Mouse (Mus musculus) cortical plate, adult 2 months (tissue): ENCODE measurements around the gene Atg9b. TPM values are rescaled to one million over a fixed set of nuclear protein-coding genes. Genes with fewer than 3 reads are reported as not detected.

Experiments used
- H3K27ac ChIP-seq: fragments of 200-500 bp; 2 replicates; pipeline ENCODE4 v1.5.1; 2012; ENCODE audit warnings: low read length, control low read depth, inconsistent platforms; ENCODE audit not compliant: insufficient read depth
- H3K4me1 ChIP-seq: fragments of 200-500 bp; 2 replicates; pipeline ENCODE4 v1.6.1; 2011; ENCODE audit warnings: low read length; ENCODE audit not compliant: control insufficient read depth, insufficient read depth
- H3K4me3 ChIP-seq: fragments of 200-500 bp; 2 replicates; pipeline ENCODE4 v1.5.1; 2011; ENCODE audit warnings: mild to moderate bottlenecking, low read length, control low read depth; ENCODE audit not compliant: insufficient read depth
- CTCF ChIP-seq: fragments of 200-500 bp; IDR thresholded peaks from 2 replicates; pipeline ENCODE4 v1.5.1; 2011; ENCODE audit warnings: mild to moderate bottlenecking, control low read depth, low read length; ENCODE audit not compliant: insufficient read depth; ENCODE audit errors: extremely low read depth
- POLR2A ChIP-seq: fragments of 200-500 bp; IDR thresholded peaks from 2 replicates; pipeline ENCODE4 v1.6.1; 2011; ENCODE audit warnings: mild to moderate bottlenecking, low read length, control low read depth; ENCODE audit not compliant: insufficient read depth; ENCODE audit errors: extremely low read depth
- polyA plus RNA-seq: library from polyadenylated mRNA; depleted of rRNA; stranded (reverse); fragments of >200 nt; gene quantifications from 2 replicates; pipeline ENCODE4 v1.2.3, GENCODE M21; 2012

Gene Atg9b
- polyA plus RNA-seq, 1 experiment = 4.1 TPM

DNA sequence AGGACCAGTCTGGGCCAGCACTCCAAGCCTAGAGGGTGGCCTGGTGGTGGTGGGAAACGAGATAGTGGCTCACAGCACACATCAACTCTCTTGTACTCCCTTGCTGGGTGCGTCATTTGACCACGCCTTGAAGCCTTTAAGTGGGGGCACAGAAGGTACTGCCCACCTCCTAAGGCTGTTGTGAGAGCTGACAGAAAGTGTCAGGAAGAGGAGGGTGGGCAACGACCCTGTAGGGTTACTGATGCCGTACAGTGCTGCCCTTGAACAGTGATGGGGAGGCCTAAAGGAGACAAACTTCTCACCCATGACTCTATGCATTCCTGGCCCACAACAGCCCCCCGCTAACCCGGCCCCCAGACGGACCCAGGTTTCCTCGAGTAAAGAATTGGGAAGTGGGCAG, 25.5 kb downstream of the Atg9b start:
- no peaks in the 10 kb centered on the region for H3K4me1 ChIP-seq

GRCm38 (mm10) chr5:24365528-24365927, 26.4 kb downstream of the Atg9b start:
- Histone ChIP-seq H3K4me3 (peak overlapping the region; percentile 8; the same call in 1 of the 2 replicates), H3K4me1 (no peaks in the 10 kb centered on the region), H3K27ac (no peak overlapping the region)
- TF ChIP-seq CTCF (no peak), POLR2A (no peak)

More for the DNA sequence above, 25.5 kb downstream of the Atg9b start:
- TF ChIP-seq CTCF (no peak), POLR2A (no peak)
- no peak overlapping the region for H3K27ac ChIP-seq
- H3K4me3 ChIP-seq = no peak overlapping the region

DNA sequence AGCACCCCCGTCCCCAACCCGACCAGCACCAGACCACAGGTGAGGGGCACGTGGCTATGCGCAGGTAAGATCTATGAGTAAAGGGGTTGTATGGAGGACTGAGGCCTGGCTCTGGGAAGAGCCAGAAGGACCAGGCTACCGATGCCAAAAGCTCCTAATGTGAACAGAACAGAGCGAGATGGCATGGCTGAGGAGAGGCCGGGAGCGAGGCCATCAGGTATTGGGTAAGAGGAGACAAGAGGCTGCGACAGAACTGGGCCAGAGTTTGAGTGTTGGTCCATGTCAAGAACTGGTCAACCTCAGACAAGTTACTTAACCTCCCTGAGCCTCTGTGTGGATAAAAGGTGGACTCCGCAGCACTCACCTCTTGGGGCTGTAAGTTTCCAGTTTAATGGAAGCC, 27.0 kb downstream of the Atg9b start:
- Histone ChIP-seq H3K4me3 (peak overlapping the region; percentile 8; the same call in 1 of the 2 replicates), H3K4me1 (no peaks in the 10 kb centered on the region), H3K27ac (peak overlapping the region; percentile 59; the same call in 1 of the 2 replicates)
- TF ChIP-seq CTCF (no peak), POLR2A (no peak)

GRCm38 (mm10) chr5:24364508-24364907, 27.4 kb downstream of the Atg9b start, which contains the start of gene Nos3:
Gene Nos3 (plus strand): TSS chr5:24364810.
- Histone ChIP-seq H3K4me1 (no peaks in the 10 kb centered on the region), H3K4me3 (peak within 1 kb of the TSS; percentile 8; the same call in 1 of the 2 replicates)

GRCm38 (mm10) chr5:24364061-24364460, 27.9 kb downstream of the Atg9b start:
- TF ChIP-seq POLR2A = no peak
- TF ChIP-seq CTCF = no peak
- H3K4me3 ChIP-seq = no peak overlapping the region
- no peaks in the 10 kb centered on the region for H3K4me1 ChIP-seq
- 0 out of 2 replicates have a peak overlapping the region, but pooled peaks have one; percentile 12 for H3K27ac ChIP-seq

More at GRCm38 (mm10) chr5:24364508-24364907, 27.4 kb downstream of the Atg9b start, which contains the start of gene Nos3:
- H3K27ac ChIP-seq = peak within 1 kb of the TSS; percentile 59; the same call in 1 of the 2 replicates
- TF ChIP-seq POLR2A (no peak), CTCF (no peak)

- TF ChIP-seq POLR2A (no peak), CTCF (no peak)
- Histone ChIP-seq H3K4me1 (no peaks in the 10 kb centered on the region), H3K27ac (no peak overlapping the region), H3K4me3 (no peak overlapping the region)
Observed at GRCm38 (mm10) chr5:24363467-24363866, 28.5 kb downstream of the Atg9b start.

- Histone ChIP-seq H3K4me1 (no peaks in the 10 kb centered on the region), H3K4me3 (no peak overlapping the region), H3K27ac (no peak overlapping the region)
- TF ChIP-seq CTCF (peak; percentile 94), POLR2A (no peak)
Observed at GRCm38 (mm10) chr5:24360792-24361454, 31.0 kb downstream of the Atg9b start.

GRCm38 (mm10) chr5:24357461-24357860, 34.5 kb downstream of the Atg9b start:
- no peaks in the 10 kb centered on the region for H3K4me1 ChIP-seq
- no peak overlapping the region for H3K27ac ChIP-seq
- peak; percentile 38; the same call in 1 of the 2 replicates for TF ChIP-seq CTCF
- no peak for TF ChIP-seq POLR2A
- H3K4me3 ChIP-seq = no peak overlapping the region

DNA sequence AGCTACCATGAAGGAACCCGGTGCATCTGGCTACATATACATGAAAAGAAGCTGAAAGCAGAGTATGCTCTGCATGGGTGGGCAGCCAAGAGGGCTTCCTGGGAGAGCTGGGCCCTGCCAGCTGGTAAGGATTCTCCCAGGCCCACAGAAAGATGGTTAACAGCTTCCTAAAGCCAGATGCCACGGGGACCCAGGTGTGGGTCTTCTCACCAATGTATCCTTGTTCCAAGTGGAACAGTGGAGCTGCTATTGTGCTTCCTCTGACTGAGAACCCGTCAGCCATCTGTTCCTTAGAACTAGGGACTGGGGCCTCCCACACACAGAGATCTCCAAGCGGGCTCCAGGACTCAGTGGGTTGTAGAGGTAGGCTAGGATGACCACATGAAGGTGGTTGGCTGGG, 35.2 kb downstream of the Atg9b start:
- no peaks in the 10 kb centered on the region for H3K4me1 ChIP-seq
- TF ChIP-seq CTCF (no peak), POLR2A (no peak)
- no peak overlapping the region for H3K27ac ChIP-seq
- H3K4me3 ChIP-seq = no peak overlapping the region

DNA sequence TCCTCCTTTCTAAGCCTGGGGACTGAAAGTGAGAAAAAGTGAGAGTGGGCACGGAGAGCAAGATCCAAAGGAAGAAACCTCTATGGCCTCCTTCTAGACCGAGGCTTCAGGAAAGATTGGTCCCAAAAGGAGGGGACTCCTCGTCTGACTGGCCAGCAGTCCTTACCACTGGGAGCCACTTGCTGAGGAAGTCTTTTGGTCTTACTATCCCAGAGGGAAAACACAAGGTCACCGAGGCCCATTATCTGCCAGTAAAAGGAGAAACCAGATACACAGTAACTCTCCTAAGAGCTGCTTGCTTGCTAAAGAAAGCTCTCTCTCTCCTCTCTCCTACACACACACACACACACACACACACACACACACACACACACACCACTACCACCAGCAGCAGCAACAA, 38.6 kb downstream of the Atg9b start:
- Histone ChIP-seq H3K4me1 (peaks cover 3% of the 10 kb centered on the region; the same call in 1 of the 2 replicates), H3K27ac (no peak overlapping the region), H3K4me3 (no peak overlapping the region)
- no peak for TF ChIP-seq POLR2A
- TF ChIP-seq CTCF = no peak
